Mouse (Mus musculus) myocyte (in vitro differentiated cells): ENCODE data around the gene Enho. TPM values are rescaled to one million over a fixed set of nuclear protein-coding genes. Genes with fewer than 3 reads are reported as not detected.
A peak's percentile ranks its signal among the peaks of the same experiment; 100 is the strongest.

Experiments
- H3K27me3 ChIP-seq: one replicate; pipeline ENCODE4 v1.6.1; 2011; ENCODE audit not compliant: control insufficient read depth, insufficient read depth, insufficient read length
- H3K36me3 ChIP-seq: one replicate; pipeline ENCODE4 v1.6.1; 2011; ENCODE audit not compliant: control insufficient read depth, insufficient read depth
- H3K4me2 ChIP-seq: one replicate; pipeline ENCODE4 v1.6.1; 2011; ENCODE audit warnings: low read depth, control low read depth
- H3K4me3 ChIP-seq: one replicate; pipeline ENCODE4 v1.5.1; 2011; ENCODE audit warnings: mild to moderate bottlenecking, control low read depth, moderate library complexity
- H3K79me2 ChIP-seq: one replicate; pipeline ENCODE4 v1.6.1; 2011; ENCODE audit not compliant: control insufficient read depth, insufficient read depth
- H3ac ChIP-seq: one replicate; pipeline ENCODE4 v1.6.1; 2011; ENCODE audit not compliant: control insufficient read depth, insufficient read length
- CEBPB ChIP-seq: IDR thresholded peaks from 2 replicates; pipeline ENCODE4 v1.6.1; 2011; ENCODE audit warnings: mild to moderate bottlenecking, moderate library complexity; ENCODE audit not compliant: poor library complexity, insufficient read depth, severe bottlenecking
- E2F4 ChIP-seq: IDR thresholded peaks from one replicate; pipeline ENCODE4 v1.6.1; 2011; ENCODE audit warnings: mild to moderate bottlenecking, control low read depth, moderate library complexity; ENCODE audit not compliant: insufficient read depth
- MAX ChIP-seq: IDR thresholded peaks from one replicate; pipeline ENCODE4 v1.6.1; 2011; ENCODE audit warnings: low read depth, mild to moderate bottlenecking, control low read depth
- MYOD1 ChIP-seq, 3 experiments: IDR thresholded peaks; one replicate each; pipeline ENCODE4 v1.6.1; 2011; ENCODE audit warnings: control low read depth in 2 of 3, low read depth in 2 of 3, mild to moderate bottlenecking in 2 of 3, moderate library complexity in 1 of 3; ENCODE audit not compliant: insufficient read length in 2 of 3, control insufficient read depth in 1 of 3
- MYOG ChIP-seq, 3 experiments: IDR thresholded peaks; one replicate each; pipeline ENCODE4 v1.6.1; 2011; ENCODE audit warnings: control low read depth in 2 of 3, low read depth in 2 of 3, mild to moderate bottlenecking in 2 of 3; ENCODE audit not compliant: insufficient read length in 2 of 3, control insufficient read depth in 1 of 3, insufficient read depth in 1 of 3
- POLR2A ChIP-seq: IDR thresholded peaks from one replicate; pipeline ENCODE4 v1.6.1; 2011; ENCODE audit warnings: low read depth, mild to moderate bottlenecking, control low read depth, moderate library complexity; ENCODE audit not compliant: insufficient read length
- POLR2AphosphoS2 ChIP-seq: IDR thresholded peaks from one replicate; pipeline ENCODE4 v1.6.1; 2011; ENCODE audit warnings: low read depth, control low read depth; ENCODE audit not compliant: insufficient read length
- REST ChIP-seq: IDR thresholded peaks from one replicate; pipeline ENCODE4 v1.6.1; 2011; ENCODE audit warnings: mild to moderate bottlenecking, control low read depth, moderate library complexity; ENCODE audit not compliant: insufficient read depth, insufficient read length
- SRF ChIP-seq: IDR thresholded peaks from one replicate; pipeline ENCODE4 v1.6.1; 2011; ENCODE audit warnings: low read depth; ENCODE audit not compliant: control insufficient read depth, insufficient read length
- TCF12 ChIP-seq: IDR thresholded peaks from one replicate; pipeline ENCODE4 v1.6.1; 2011; ENCODE audit warnings: mild to moderate bottlenecking, control low read depth; ENCODE audit not compliant: poor library complexity, insufficient read depth, severe bottlenecking
- TCF3 ChIP-seq: IDR thresholded peaks from one replicate; pipeline ENCODE4 v1.6.1; 2011; ENCODE audit warnings: low read depth, control low read depth; ENCODE audit not compliant: insufficient read length
- USF1 ChIP-seq: IDR thresholded peaks from one replicate; pipeline ENCODE4 v1.6.1; 2011; ENCODE audit warnings: low read depth, mild to moderate bottlenecking, control low read depth, moderate library complexity
- polyA plus RNA-seq: library from polyadenylated mRNA; unstranded; fragments of >200 nt; fragmentation: generic; extraction: Trizol; gene quantifications from one replicate; pipeline ENCODE4 v1.2.1, GENCODE M21; 2012; ENCODE audit warnings: missing spikeins

The Enho gene
- polyA plus RNA-seq, 1 experiment: 8.2 TPM

- Histone ChIP-seq H3K4me3 (no peak overlapping the region), H3K36me3 (no peaks in the 10 kb centered on the region), H3ac (no peak overlapping the region), H3K27me3 (peaks cover 17% of the 10 kb centered on the region), H3K4me2 (peak overlapping the region; percentile 53), H3K79me2 (no peaks in the 10 kb centered on the region)
- no peak for TF ChIP-seq POLR2AphosphoS2
- peak in 2 of 3 experiments; percentile 35 to 78 for TF ChIP-seq MYOD1 (IDR thresholded peaks at IDR 0.05; ENCODE audit: control insufficient read depth in 1 of 3, insufficient read length in 2 of 3, low read depth in 2 of 3)
- peak in 1 of 3 experiments; percentile 50 for TF ChIP-seq MYOG (IDR thresholded peaks at IDR 0.05; ENCODE audit: control insufficient read depth in 1 of 3, insufficient read depth in 1 of 3, insufficient read length in 2 of 3, low read depth in 2 of 3)
Measured at GRCm38 (mm10) chr4:41636882-41637635, 3.1 kb downstream of the Enho start.

DNA sequence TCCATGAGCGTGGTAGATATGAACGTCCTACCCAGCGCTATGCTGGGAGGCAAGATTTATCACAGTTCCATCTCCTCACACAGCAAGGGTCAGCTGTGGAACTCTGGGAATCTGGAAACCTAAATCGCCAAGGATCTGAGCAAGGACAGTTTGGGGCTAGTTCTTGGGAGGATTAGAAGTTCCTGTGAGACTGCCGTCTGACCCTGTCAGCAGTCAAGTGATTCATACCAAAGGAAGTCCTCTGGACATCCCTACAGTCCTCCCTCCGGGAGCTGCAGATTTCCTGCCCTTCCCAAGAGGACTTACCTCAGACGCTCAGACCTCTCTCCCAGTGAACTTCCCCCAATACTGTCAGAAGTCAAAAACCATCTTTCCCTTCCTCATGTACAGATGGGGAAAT is 3.8 kb downstream of the Enho start:
- Histone ChIP-seq H3K27me3 (peaks cover 24% of the 10 kb centered on the region), H3K36me3 (no peaks in the 10 kb centered on the region), H3K79me2 (no peaks in the 10 kb centered on the region), H3K4me2 (peak overlapping the region; percentile 53), H3K4me3 (no peak overlapping the region), H3ac (no peak overlapping the region)
- TF ChIP-seq E2F4 (no peak), MYOD1 (IDR thresholded peaks at IDR 0.05; ENCODE audit: control insufficient read depth in 1 of 3, insufficient read length in 2 of 3, low read depth in 2 of 3) (no peak), TCF3 (no peak), MYOG (IDR thresholded peaks at IDR 0.05; ENCODE audit: control insufficient read depth in 1 of 3, insufficient read depth in 1 of 3, insufficient read length in 2 of 3, low read depth in 2 of 3) (no peak), CEBPB (no peak), REST (no peak)

GRCm38 (mm10) chr4:41635906-41636305 is 4.2 kb downstream of the Enho start:
- no peaks in the 10 kb centered on the region for H3K36me3 ChIP-seq
- H3K4me3 ChIP-seq: no peak overlapping the region
- H3K27me3 ChIP-seq: peaks cover 29% of the 10 kb centered on the region
- H3K4me2 ChIP-seq: peak overlapping the region; percentile 53
- TF ChIP-seq POLR2A: no peak
- no peak for TF ChIP-seq REST
- no peak for TF ChIP-seq SRF
- no peak for TF ChIP-seq TCF3
- no peak for TF ChIP-seq USF1
- no peak for TF ChIP-seq CEBPB
- TF ChIP-seq POLR2AphosphoS2: no peak
- peak in 2 of 3 experiments; percentile 37 to 55 for TF ChIP-seq MYOD1 (IDR thresholded peaks at IDR 0.05; ENCODE audit: control insufficient read depth in 1 of 3, insufficient read length in 2 of 3, low read depth in 2 of 3)
- no peak for TF ChIP-seq TCF12
- TF ChIP-seq E2F4: no peak
- TF ChIP-seq MYOG (IDR thresholded peaks at IDR 0.05; ENCODE audit: control insufficient read depth in 1 of 3, insufficient read depth in 1 of 3, insufficient read length in 2 of 3, low read depth in 2 of 3): peak in 2 of 3 experiments; percentile 9 to 56
- no peak for TF ChIP-seq MAX
- H3ac ChIP-seq: no peak overlapping the region
- H3K79me2 ChIP-seq: no peaks in the 10 kb centered on the region

- Histone ChIP-seq H3K27me3 (peaks cover 29% of the 10 kb centered on the region), H3K4me2 (peak overlapping the region; percentile 53), H3ac (no peak overlapping the region), H3K36me3 (no peaks in the 10 kb centered on the region), H3K79me2 (no peaks in the 10 kb centered on the region), H3K4me3 (no peak overlapping the region)
- no peak for TF ChIP-seq MYOG (IDR thresholded peaks at IDR 0.05; ENCODE audit: control insufficient read depth in 1 of 3, insufficient read depth in 1 of 3, insufficient read length in 2 of 3, low read depth in 2 of 3)
- no peak for TF ChIP-seq SRF
- no peak for TF ChIP-seq TCF3
Measured at GRCm38 (mm10) chr4:41635224-41635623, 4.9 kb downstream of the Enho start.

DNA sequence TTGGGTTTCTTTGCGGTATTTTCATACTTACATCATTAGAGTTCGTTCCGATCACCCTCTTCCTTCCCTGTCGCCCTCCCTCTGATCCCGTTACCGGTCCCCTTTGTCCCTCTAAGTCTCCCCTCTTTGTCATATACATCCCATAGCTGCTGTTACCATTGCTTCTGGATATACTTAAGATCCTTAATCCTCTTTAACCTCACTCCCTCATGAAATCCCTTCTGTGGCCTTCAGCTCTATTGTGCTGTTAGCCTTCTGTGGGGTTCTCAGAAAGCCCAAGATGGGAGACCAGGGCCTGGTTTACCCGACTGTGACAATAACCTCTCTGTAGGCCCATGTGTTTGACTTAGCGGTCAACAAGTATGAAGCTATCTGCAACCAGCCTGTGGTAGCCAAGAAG is 5.5 kb downstream of the Enho start:
- no peaks in the 10 kb centered on the region for H3K79me2 ChIP-seq
- H3K4me3 ChIP-seq: no peak overlapping the region
- H3ac ChIP-seq: no peak overlapping the region
- H3K27me3 ChIP-seq: peaks cover 33% of the 10 kb centered on the region
- no peak for TF ChIP-seq TCF3
- no peak for TF ChIP-seq MAX
- no peak for TF ChIP-seq MYOD1 (IDR thresholded peaks at IDR 0.05; ENCODE audit: control insufficient read depth in 1 of 3, insufficient read length in 2 of 3, low read depth in 2 of 3)
- TF ChIP-seq MYOG (IDR thresholded peaks at IDR 0.05; ENCODE audit: control insufficient read depth in 1 of 3, insufficient read depth in 1 of 3, insufficient read length in 2 of 3, low read depth in 2 of 3): no peak
- TF ChIP-seq TCF12: no peak
- TF ChIP-seq CEBPB: no peak
- no peak for TF ChIP-seq POLR2AphosphoS2
- TF ChIP-seq USF1: no peak
- no peak for TF ChIP-seq REST
- no peak for TF ChIP-seq SRF
- TF ChIP-seq E2F4: no peak
- TF ChIP-seq POLR2A: no peak
- H3K4me2 ChIP-seq: no peak overlapping the region
- no peaks in the 10 kb centered on the region for H3K36me3 ChIP-seq
